Mouse (Mus musculus): ENCODE data around the gene Nhlh2.

Gene Nhlh2

GRCm38 (mm10) chr3:102009926-102010381, at the start of gene Nhlh2:
Gene Nhlh2 (plus strand): TSS chr3:102010076.
- no peak for DNase-seq

GRCm38 (mm10) chr3:101961146-101961835, 48.6 kb upstream of the Nhlh2 start:
- DNase-seq = no peak

- DNase-seq = no peak
These were observed 46.4 kb upstream of the Nhlh2 start for GRCm38 (mm10) chr3:101963501-101963900.

- no peak for DNase-seq
These were observed 45.5 kb upstream of the Nhlh2 start for GRCm38 (mm10) chr3:101964352-101964751.

GRCm38 (mm10) chr3:101966825-101967558, 42.9 kb upstream of the Nhlh2 start:
- DNase-seq = no peak

- DNase-seq = no peak
These were observed 34.5 kb upstream of the Nhlh2 start for GRCm38 (mm10) chr3:101975337-101975736.

GRCm38 (mm10) chr3:101978299-101978994, 31.4 kb upstream of the Nhlh2 start:
- DNase-seq = no peak

- DNase-seq = no peak
These were observed 26.0 kb upstream of the Nhlh2 start for GRCm38 (mm10) chr3:101983917-101984316.

- no peak for DNase-seq
These were observed 24.2 kb upstream of the Nhlh2 start for GRCm38 (mm10) chr3:101985634-101986033.

- DNase-seq = no peak
These were observed 19.7 kb upstream of the Nhlh2 start for GRCm38 (mm10) chr3:101990136-101990535.

- no peak for DNase-seq
These were observed 18.8 kb upstream of the Nhlh2 start for GRCm38 (mm10) chr3:101990995-101991516.

- no peak for DNase-seq
These were observed 12.0 kb upstream of the Nhlh2 start for GRCm38 (mm10) chr3:101997851-101998250.

- DNase-seq = no peak
These were observed 923 bp downstream of the Nhlh2 start for GRCm38 (mm10) chr3:102010681-102011317.

- no peak for DNase-seq
These were observed 1.6 kb downstream of the Nhlh2 start for GRCm38 (mm10) chr3:102011318-102012075.

- no peak for DNase-seq
These were observed 2.3 kb downstream of the Nhlh2 start for GRCm38 (mm10) chr3:102012076-102012610.

- DNase-seq = no peak
These were observed 2.8 kb downstream of the Nhlh2 start for GRCm38 (mm10) chr3:102012611-102013211.

GRCm38 (mm10) chr3:102020604-102021003, 10.7 kb downstream of the Nhlh2 start:
- DNase-seq = no peak

- DNase-seq = no peak
These were observed 12.8 kb downstream of the Nhlh2 start for GRCm38 (mm10) chr3:102022721-102023120.

- no peak for DNase-seq
These were observed 13.5 kb downstream of the Nhlh2 start for GRCm38 (mm10) chr3:102023337-102023736.

- DNase-seq = no peak
These were observed 14.0 kb downstream of the Nhlh2 start for GRCm38 (mm10) chr3:102023829-102024228.

- no peak for DNase-seq
These were observed 15.1 kb downstream of the Nhlh2 start for GRCm38 (mm10) chr3:102024981-102025451.

Measured in kidney, adult 18-20 months (tissue).